Mouse (Mus musculus) forebrain, embryonic 15.5 days (tissue): Measurements from ENCODE around the gene Mark3. TPM values are rescaled to one million over a fixed set of nuclear protein-coding genes. Genes with fewer than 3 reads are reported as not detected.

ENCODE experiments used
- polyA plus RNA-seq: library from polyadenylated mRNA; unstranded; fragments of >200 nt; fragmentation: Nextera tagmentation; extraction: Ambion mirVana; gene quantifications from 2 replicates; pipeline ENCODE4 v1.2.1, GENCODE M21; 2015

Gene Mark3
- polyA plus RNA-seq, 1 experiment from 2014 or later: 54.4 TPM

Other genes with a start within 250 kb of the Mark3 start
- gene Cdc42bpb, start 196.8 kb upstream of the Mark3 start, polyA plus RNA-seq: 33.9 and 35.5 TPM in 2 replicates
- gene Lbhd2, start 167.7 kb upstream of the Mark3 start, polyA plus RNA-seq: 1.6 and 2.2 TPM in 2 replicates
- 1.7 and 2.0 TPM in 2 replicates for gene Exoc3l4, start 157.5 kb upstream of the Mark3 start, polyA plus RNA-seq
- 0.51 and 1.1 TPM in 2 replicates for gene Tnfaip2, start 132.1 kb upstream of the Mark3 start, polyA plus RNA-seq
- 0.55 and 0.79 TPM in 2 replicates for gene Gm266, start 88.7 kb upstream of the Mark3 start, polyA plus RNA-seq
- 620 and 638 TPM in 2 replicates for gene Eif5, start 36.5 kb upstream of the Mark3 start, polyA plus RNA-seq
- gene Ckb, start 97.8 kb downstream of the Mark3 start, polyA plus RNA-seq: 1,536 and 1,584 TPM in 2 replicates
- gene Trmt61a, start 103.6 kb downstream of the Mark3 start, polyA plus RNA-seq: 10.6 and 12.0 TPM in 2 replicates
- gene Bag5, start 138.7 kb downstream of the Mark3 start, polyA plus RNA-seq: 65.1 and 69.1 TPM in 2 replicates
- 48.2 and 48.7 TPM in 2 replicates for gene Apopt1, start 138.7 kb downstream of the Mark3 start, polyA plus RNA-seq
- gene Klc1, start 184.3 kb downstream of the Mark3 start, polyA plus RNA-seq: 430 and 440 TPM in 2 replicates
- gene Xrcc3, start 239.3 kb downstream of the Mark3 start, polyA plus RNA-seq: 4.5 and 4.8 TPM in 2 replicates
- gene Zfyve21, start 239.6 kb downstream of the Mark3 start, polyA plus RNA-seq: 39.0 and 41.7 TPM in 2 replicates